Mouse (Mus musculus) kidney, postnatal 36 days (tissue): Measurements from ENCODE around the gene D10Jhu81e.

ENCODE experiments used
- DNase-seq, 2 experiments: peaks; one replicate each; pipeline ENCODE4 v3.0.0; 2021 to 2022; ENCODE audit warnings: mixed read lengths in 2 of 2

The D10Jhu81e gene

GRCm38 (mm10) chr10:78162646-78163045 lies 6.9 kb downstream of the D10Jhu81e start:
- DNase-seq, result no peak

GRCm38 (mm10) chr10:78161096-78161495 lies 8.5 kb downstream of the D10Jhu81e start:
- no peak for DNase-seq

- DNase-seq, result peak in 1 of 2 experiments; percentile 33
Observed at GRCm38 (mm10) chr10:78160369-78161095, 9.1 kb downstream of the D10Jhu81e start.

- peak; percentile 93 to 94 for DNase-seq
Observed at GRCm38 (mm10) chr10:78159906-78160305, 9.7 kb downstream of the D10Jhu81e start.

GRCm38 (mm10) chr10:78159252-78159878 lies 10.2 kb downstream of the D10Jhu81e start:
- DNase-seq, result peak; percentile 89 to 95

- peak; percentile 63 to 75 for DNase-seq
Observed at GRCm38 (mm10) chr10:78158041-78158440, 11.5 kb downstream of the D10Jhu81e start.

GRCm38 (mm10) chr10:78156926-78157325 lies 12.7 kb downstream of the D10Jhu81e start:
- DNase-seq, result no peak

GRCm38 (mm10) chr10:78148834-78149766 lies 20.5 kb downstream of the D10Jhu81e start:
- no peak for DNase-seq

- DNase-seq, result no peak
Observed at GRCm38 (mm10) chr10:78147908-78148441, 21.6 kb downstream of the D10Jhu81e start.

GRCm38 (mm10) chr10:78143727-78144505 lies 25.7 kb downstream of the D10Jhu81e start:
- peak; percentile 49 to 77 for DNase-seq

GRCm38 (mm10) chr10:78140843-78141242 lies 28.7 kb downstream of the D10Jhu81e start:
- no peak for DNase-seq

- no peak for DNase-seq
Observed at GRCm38 (mm10) chr10:78140251-78140600, 29.4 kb downstream of the D10Jhu81e start.

GRCm38 (mm10) chr10:78139572-78140250 lies 29.9 kb downstream of the D10Jhu81e start:
- no peak for DNase-seq

GRCm38 (mm10) chr10:78138812-78139523 lies 30.6 kb downstream of the D10Jhu81e start:
- peak; percentile 79 to 82 for DNase-seq

- DNase-seq, result no peak
Observed at GRCm38 (mm10) chr10:78137191-78137590, 32.4 kb downstream of the D10Jhu81e start.

GRCm38 (mm10) chr10:78135947-78136346 lies 33.6 kb downstream of the D10Jhu81e start:
- no peak for DNase-seq

GRCm38 (mm10) chr10:78134975-78135798 lies 34.4 kb downstream of the D10Jhu81e start:
- peak; percentile 53 to 64 for DNase-seq

- no peak for DNase-seq
Observed at GRCm38 (mm10) chr10:78134400-78134799, 35.2 kb downstream of the D10Jhu81e start.

- peak in 1 of 2 experiments; percentile 41 for DNase-seq
Observed at GRCm38 (mm10) chr10:78129998-78130397, 39.6 kb downstream of the D10Jhu81e start.

- DNase-seq, result peak; percentile 66 to 78
Observed at GRCm38 (mm10) chr10:78129423-78129822, 40.2 kb downstream of the D10Jhu81e start.
